Mouse (Mus musculus) naive thymus-derived CD4-positive, alpha-beta T cell, adult 5 months (primary cell): ENCODE results near the gene Gm28710. TPM values are rescaled to one million over a fixed set of nuclear protein-coding genes. Genes with fewer than 3 reads are reported as not detected.

Experiments used
- polyA plus RNA-seq: library from polyadenylated mRNA; unstranded; fragments of 100-300 nt; shearing (Covaris generic); gene quantifications from one replicate; pipeline ENCODE4 v1.2.1, GENCODE M21; 2017

The Gm28710 gene
- not detected for polyA plus RNA-seq

GRCm38 (mm10) chr5:16791243-16791860, at the start of gene Gm28710:
TSS of gene Gm28710 (plus strand) at chr5:16791810.

Other genes with a start within 250 kb of the Gm28710 start
- not detected for gene Hgf, start 238.3 kb upstream of the Gm28710 start, polyA plus RNA-seq